Mouse (Mus musculus): ENCODE data around the gene Phb. TPM values are rescaled to one million over a fixed set of nuclear protein-coding genes. Genes with fewer than 3 reads are reported as not detected.

The Phb gene
- total and polyA plus RNA-seq, 2 experiments from 2014 or later: 432 to 446 TPM

- Histone ChIP-seq H3K27ac (ENCODE audit: low read depth) (no peak overlapping the region), H3K27me3 (ENCODE audit: control insufficient read depth, insufficient read depth, low read length) (0 out of 2 replicates have a peak, but pooled peaks cover 3% of the 10 kb centered on the region), H3K9me3 (replicated peaks; ENCODE audit: control insufficient read depth, low read length) (no peaks in the 10 kb centered on the region), H3K4me3 (ENCODE audit: low read depth, low read length) (no peak overlapping the region), H3K36me3 (replicated peaks; ENCODE audit: control insufficient read depth, insufficient read depth, low read length) (no peaks in the 10 kb centered on the region), H3K9ac (replicated peaks; ENCODE audit: low read depth, low read length) (no peak overlapping the region), H3K4me2 (ENCODE audit: low read depth, low read length) (no peak overlapping the region), H3K4me1 (ENCODE audit: control insufficient read depth, insufficient read depth) (no peaks in the 10 kb centered on the region)
- TF ChIP-seq EP300 (IDR thresholded peaks at IDR 0.05; ENCODE audit: low read depth) (no peak), CTCF (IDR thresholded peaks at IDR 0.05; ENCODE audit: low read depth) (no peak)
- ATAC-seq (ENCODE audit: insufficient read depth, low read depth) (no peak), DNase-seq (ENCODE audit: low spot score) (no peak)
- WGBS: 23% methylated on average over 2 of the region's 2 CpGs
Observed at GRCm38 (mm10) chr11:95635030-95635429, 31.7 kb upstream of the Phb start.

GRCm38 (mm10) chr11:95640751-95641150, 26.0 kb upstream of the Phb start:
- Histone ChIP-seq H3K9me3 (replicated peaks; ENCODE audit: control insufficient read depth, low read length) (no peaks in the 10 kb centered on the region), H3K9ac (replicated peaks; ENCODE audit: low read depth, low read length) (no peak overlapping the region), H3K4me1 (ENCODE audit: control insufficient read depth, insufficient read depth) (0 out of 2 replicates have a peak, but pooled peaks cover 5% of the 10 kb centered on the region), H3K36me3 (replicated peaks; ENCODE audit: control insufficient read depth, insufficient read depth, low read length) (no peaks in the 10 kb centered on the region), H3K4me3 (ENCODE audit: low read depth, low read length) (no peak overlapping the region), H3K4me2 (ENCODE audit: low read depth, low read length) (no peak overlapping the region), H3K27ac (ENCODE audit: low read depth) (no peak overlapping the region), H3K27me3 (ENCODE audit: control insufficient read depth, insufficient read depth, low read length) (peaks cover 37% of the 10 kb centered on the region)
- DNase-seq (ENCODE audit: low spot score) (no peak), ATAC-seq (ENCODE audit: insufficient read depth, low read depth) (no peak)
- no peak for TF ChIP-seq EP300 (IDR thresholded peaks at IDR 0.05; ENCODE audit: low read depth)
- no peak for TF ChIP-seq CTCF (IDR thresholded peaks at IDR 0.05; ENCODE audit: low read depth)
- 46% methylated on average over 2 of the region's 2 CpGs for WGBS

GRCm38 (mm10) chr11:95642534-95643280, 24.1 kb upstream of the Phb start:
- Histone ChIP-seq H3K4me1 (ENCODE audit: control insufficient read depth, insufficient read depth) (0 out of 2 replicates have a peak, but pooled peaks cover 5% of the 10 kb centered on the region), H3K36me3 (replicated peaks; ENCODE audit: control insufficient read depth, insufficient read depth, low read length) (no peaks in the 10 kb centered on the region), H3K9ac (replicated peaks; ENCODE audit: low read depth, low read length) (no peak overlapping the region), H3K4me2 (ENCODE audit: low read depth, low read length) (no peak overlapping the region), H3K27ac (ENCODE audit: low read depth) (no peak overlapping the region), H3K9me3 (replicated peaks; ENCODE audit: control insufficient read depth, low read length) (no peaks in the 10 kb centered on the region), H3K4me3 (ENCODE audit: low read depth, low read length) (no peak overlapping the region), H3K27me3 (ENCODE audit: control insufficient read depth, insufficient read depth, low read length) (peaks cover 50% of the 10 kb centered on the region)
- DNase-seq (ENCODE audit: low spot score) (no peak), ATAC-seq (ENCODE audit: insufficient read depth, low read depth) (no peak)
- 32% methylated on average over 11 of the region's 12 CpGs for WGBS
- TF ChIP-seq CTCF (IDR thresholded peaks at IDR 0.05; ENCODE audit: low read depth) (no peak), EP300 (IDR thresholded peaks at IDR 0.05; ENCODE audit: low read depth) (no peak)

GRCm38 (mm10) chr11:95643856-95644255, 22.9 kb upstream of the Phb start:
- no peak overlapping the region for H3K4me2 ChIP-seq (ENCODE audit: low read depth, low read length)
- no peak overlapping the region for H3K9ac ChIP-seq (replicated peaks; ENCODE audit: low read depth, low read length)
- no peak overlapping the region for H3K4me3 ChIP-seq (ENCODE audit: low read depth, low read length)
- 0 out of 2 replicates have a peak, but pooled peaks cover 5% of the 10 kb centered on the region for H3K4me1 ChIP-seq (ENCODE audit: control insufficient read depth, insufficient read depth)
- no peak for DNase-seq (ENCODE audit: low spot score)
- H3K27me3 ChIP-seq (ENCODE audit: control insufficient read depth, insufficient read depth, low read length): peaks cover 52% of the 10 kb centered on the region
- H3K27ac ChIP-seq (ENCODE audit: low read depth): no peak overlapping the region
- no peaks in the 10 kb centered on the region for H3K9me3 ChIP-seq (replicated peaks; ENCODE audit: control insufficient read depth, low read length)
- 37% methylated on average over 5 of the region's 5 CpGs for WGBS
- ATAC-seq (ENCODE audit: insufficient read depth, low read depth): no peak
- TF ChIP-seq EP300 (IDR thresholded peaks at IDR 0.05; ENCODE audit: low read depth): no peak
- no peak for TF ChIP-seq CTCF (IDR thresholded peaks at IDR 0.05; ENCODE audit: low read depth)
- H3K36me3 ChIP-seq (replicated peaks; ENCODE audit: control insufficient read depth, insufficient read depth, low read length): no peaks in the 10 kb centered on the region

GRCm38 (mm10) chr11:95644381-95644780, 22.4 kb upstream of the Phb start:
- 56% methylated on average over 6 of the region's 7 CpGs for WGBS
- Histone ChIP-seq H3K4me1 (ENCODE audit: control insufficient read depth, insufficient read depth) (0 out of 2 replicates have a peak, but pooled peaks cover 5% of the 10 kb centered on the region), H3K27ac (ENCODE audit: low read depth) (no peak overlapping the region), H3K9me3 (replicated peaks; ENCODE audit: control insufficient read depth, low read length) (no peaks in the 10 kb centered on the region), H3K4me2 (ENCODE audit: low read depth, low read length) (no peak overlapping the region), H3K4me3 (ENCODE audit: low read depth, low read length) (no peak overlapping the region), H3K9ac (replicated peaks; ENCODE audit: low read depth, low read length) (no peak overlapping the region), H3K27me3 (ENCODE audit: control insufficient read depth, insufficient read depth, low read length) (peaks cover 52% of the 10 kb centered on the region), H3K36me3 (replicated peaks; ENCODE audit: control insufficient read depth, insufficient read depth, low read length) (no peaks in the 10 kb centered on the region)
- DNase-seq (ENCODE audit: low spot score): no peak
- ATAC-seq (ENCODE audit: insufficient read depth, low read depth): no peak
- no peak for TF ChIP-seq EP300 (IDR thresholded peaks at IDR 0.05; ENCODE audit: low read depth)
- TF ChIP-seq CTCF (IDR thresholded peaks at IDR 0.05; ENCODE audit: low read depth): no peak
